Mouse (Mus musculus) thymus, adult 18-20 months (tissue): ENCODE data around the gene Trim66.

Source experiments
- DNase-seq, 2 experiments: peaks; one replicate each; pipeline ENCODE4 v3.0.0; 2022; ENCODE audit warnings: mixed read lengths in 2 of 2

Gene Trim66

GRCm38 (mm10) chr7:109519936-109520335 is 12.0 kb upstream of the Trim66 start:
- no peak for DNase-seq

- peak; percentile 96 for DNase-seq
Observed at GRCm38 (mm10) chr7:109518838-109519696, 11.1 kb upstream of the Trim66 start, which contains the start of gene Rpl27a. TSS of gene Rpl27a (plus strand) at chr7:109519147.

GRCm38 (mm10) chr7:109518036-109518681 is 10.2 kb upstream of the Trim66 start:
- no peak for DNase-seq

- no peak for DNase-seq
Observed at GRCm38 (mm10) chr7:109516500-109516899, 8.6 kb upstream of the Trim66 start.

- DNase-seq, result no peak
Observed at GRCm38 (mm10) chr7:109511838-109512237, 3.9 kb upstream of the Trim66 start.

- no peak for DNase-seq
Observed at GRCm38 (mm10) chr7:109510799-109511198, 2.9 kb upstream of the Trim66 start.

GRCm38 (mm10) chr7:109507572-109507971 is 362 bp downstream of the Trim66 start:
- DNase-seq, result no peak

- DNase-seq, result no peak
Observed at GRCm38 (mm10) chr7:109507119-109507518, 815 bp downstream of the Trim66 start.

GRCm38 (mm10) chr7:109497507-109497906 is 10.4 kb downstream of the Trim66 start:
- no peak for DNase-seq

GRCm38 (mm10) chr7:109493319-109494316 is 14.3 kb downstream of the Trim66 start:
- DNase-seq, result no peak

- DNase-seq, result no peak
Observed at GRCm38 (mm10) chr7:109492616-109493318, 15.2 kb downstream of the Trim66 start.

GRCm38 (mm10) chr7:109484221-109484620 is 23.7 kb downstream of the Trim66 start:
- DNase-seq, result no peak

- no peak for DNase-seq
Observed at GRCm38 (mm10) chr7:109480765-109481197, 27.2 kb downstream of the Trim66 start.

GRCm38 (mm10) chr7:109477926-109478325 is 30.0 kb downstream of the Trim66 start:
- DNase-seq, result no peak

- no peak for DNase-seq
Observed at GRCm38 (mm10) chr7:109470700-109471099, 37.2 kb downstream of the Trim66 start.

GRCm38 (mm10) chr7:109468262-109468701 is 39.7 kb downstream of the Trim66 start:
- DNase-seq, result no peak

- DNase-seq, result no peak
Observed at GRCm38 (mm10) chr7:109467591-109467990, 40.3 kb downstream of the Trim66 start.

- no peak for DNase-seq
Observed at GRCm38 (mm10) chr7:109460698-109461097, 47.2 kb downstream of the Trim66 start.

- DNase-seq, result no peak
Observed at GRCm38 (mm10) chr7:109456563-109456962, 51.4 kb downstream of the Trim66 start.

- no peak for DNase-seq
Observed at GRCm38 (mm10) chr7:109455748-109456147, 52.2 kb downstream of the Trim66 start.

- no peak for DNase-seq
Observed at GRCm38 (mm10) chr7:109454856-109455255, 53.1 kb downstream of the Trim66 start.

GRCm38 (mm10) chr7:109448060-109448459 is 59.9 kb downstream of the Trim66 start:
- no peak for DNase-seq
